Mouse (Mus musculus): ENCODE measurements around the gene Tspan14.

DNA sequence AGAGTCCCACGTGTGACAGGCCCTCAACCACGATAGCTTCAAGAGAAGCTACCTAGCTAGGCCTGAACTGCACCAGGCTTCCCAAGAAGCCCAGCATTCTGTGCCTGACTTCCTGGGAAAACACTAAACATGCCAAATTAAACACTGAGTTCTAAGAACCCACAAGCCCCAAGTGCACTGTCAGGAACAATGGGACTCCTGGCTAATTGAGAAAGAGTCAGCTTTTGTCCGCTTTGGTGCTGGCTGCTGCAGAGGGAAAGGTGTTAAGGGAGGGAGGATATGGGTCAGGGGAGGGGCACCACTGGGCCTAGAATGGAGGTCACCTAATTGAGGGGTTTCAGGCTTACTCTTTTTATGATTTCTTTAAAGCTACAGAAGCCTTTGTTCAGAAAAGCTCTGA lies 17.6 kb downstream of the Tspan14 start:
- TF ChIP-seq CTCF (IDR thresholded peaks at IDR 0.05; ENCODE audit: control insufficient read depth, insufficient read depth, low read length), result no peak
- no peak for TF ChIP-seq POLR2A (IDR thresholded peaks at IDR 0.05; ENCODE audit: borderline replicate concordance, control insufficient read depth, low read depth, low read length)

All from bone marrow, adult 2 months (tissue).